Mouse (Mus musculus) layer of hippocampus, postnatal 36 days (tissue): ENCODE measurements around the gene Igfbp1. TPM values are rescaled to one million over a fixed set of nuclear protein-coding genes. Genes with fewer than 3 reads are reported as not detected.

Source experiments
- DNase-seq, 2 experiments: peaks; one replicate each; pipeline ENCODE4 v3.0.0; 2022
- total RNA-seq, 2 experiments: library from RNA; stranded (reverse); gene quantifications; 2 replicates each; pipeline ENCODE4 v1.2.3; 2021

Igfbp1 gene
- total RNA-seq, 2 experiments from 2014 or later, result 0.22 TPM; not detected in 1

DNA sequence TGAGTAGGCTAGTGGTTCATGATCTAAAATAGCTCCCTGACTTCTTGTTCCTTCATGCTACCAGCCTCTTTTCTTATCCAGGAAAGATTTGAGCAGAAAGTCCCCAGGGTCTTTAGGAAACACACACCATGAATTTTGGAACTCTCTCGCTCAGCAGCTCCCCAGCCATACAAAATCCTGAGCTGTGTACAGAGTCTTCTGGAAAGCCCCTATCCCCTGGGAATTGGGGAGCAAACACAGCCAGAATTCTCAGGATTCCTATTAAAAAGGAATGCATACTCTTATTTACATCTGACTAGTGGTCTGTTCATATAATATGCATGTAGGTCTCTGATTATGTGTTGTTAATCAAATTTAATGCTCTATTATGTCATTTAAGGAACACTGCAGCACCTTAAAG lies 36.9 kb downstream of the Igfbp1 start:
- no peak for DNase-seq

DNA sequence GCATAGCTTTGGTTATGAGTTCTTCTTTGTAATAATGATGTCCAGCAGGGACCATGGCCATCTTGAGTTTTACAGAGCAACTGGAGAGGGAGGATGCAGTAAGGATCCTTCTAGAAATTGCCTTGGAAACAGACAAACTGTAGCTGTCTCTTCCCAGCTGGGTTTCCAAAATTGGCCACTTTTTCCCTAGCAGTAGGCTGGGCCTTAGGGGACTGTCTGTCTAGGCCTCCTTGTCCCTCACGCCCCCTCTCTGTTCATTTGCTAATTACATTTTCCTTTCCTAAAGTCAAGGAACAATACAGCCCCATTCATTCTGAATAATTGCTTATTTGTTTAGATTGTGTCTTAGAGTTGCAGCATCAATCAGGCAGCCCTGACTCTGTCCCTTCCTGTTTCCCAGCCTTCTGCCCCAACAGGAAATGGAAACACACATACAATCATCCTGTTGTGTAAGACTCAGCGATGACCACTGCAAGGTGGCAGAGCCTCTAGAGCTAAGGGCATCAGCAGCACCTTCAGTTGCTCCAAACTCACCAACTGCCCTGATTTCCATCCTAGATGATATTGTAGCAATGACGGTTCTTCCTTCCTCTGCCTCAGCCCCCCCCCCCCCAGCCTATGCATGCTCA lies 37.5 kb downstream of the Igfbp1 start:
- DNase-seq, result no peak

DNA sequence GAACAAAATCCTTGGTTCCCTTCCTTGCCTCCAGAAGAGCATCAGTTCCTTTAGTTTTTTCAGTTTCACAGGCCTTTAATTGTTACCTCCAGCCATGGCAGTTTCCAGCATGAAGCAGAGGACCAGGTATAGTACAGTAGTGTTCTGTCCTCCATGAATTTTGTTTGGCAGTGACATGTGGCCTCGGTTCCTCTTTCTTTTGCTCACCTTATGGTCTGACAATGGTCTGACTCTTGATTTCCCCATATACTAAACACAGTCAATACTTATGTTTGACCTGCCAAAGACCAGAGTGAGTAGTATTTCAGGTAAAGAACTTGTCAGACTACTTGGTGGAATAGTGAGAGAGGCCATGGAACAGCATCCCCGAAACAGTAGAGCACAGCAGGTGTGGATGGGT lies 39.2 kb downstream of the Igfbp1 start:
- DNase-seq, result no peak

DNA sequence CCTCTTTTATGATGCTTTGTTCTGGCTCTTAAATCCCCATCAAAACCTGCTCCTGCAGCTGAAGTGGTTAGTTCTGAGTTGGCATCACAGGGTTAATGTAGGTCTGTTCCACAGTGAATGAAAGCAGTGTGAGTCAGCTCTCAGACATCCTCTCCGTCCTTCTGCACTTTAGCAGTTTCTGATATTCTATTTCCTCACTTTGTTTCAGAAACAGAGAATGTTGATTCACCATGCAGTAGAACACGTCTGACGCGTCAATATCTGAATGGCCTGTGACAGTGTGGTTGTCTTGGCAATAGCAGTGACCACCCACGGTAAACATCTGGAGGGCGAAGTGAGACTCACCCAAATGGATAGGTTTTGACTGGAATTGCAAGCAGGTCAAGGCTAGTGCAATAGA lies 40.1 kb downstream of the Igfbp1 start:
- DNase-seq, result no peak

DNA sequence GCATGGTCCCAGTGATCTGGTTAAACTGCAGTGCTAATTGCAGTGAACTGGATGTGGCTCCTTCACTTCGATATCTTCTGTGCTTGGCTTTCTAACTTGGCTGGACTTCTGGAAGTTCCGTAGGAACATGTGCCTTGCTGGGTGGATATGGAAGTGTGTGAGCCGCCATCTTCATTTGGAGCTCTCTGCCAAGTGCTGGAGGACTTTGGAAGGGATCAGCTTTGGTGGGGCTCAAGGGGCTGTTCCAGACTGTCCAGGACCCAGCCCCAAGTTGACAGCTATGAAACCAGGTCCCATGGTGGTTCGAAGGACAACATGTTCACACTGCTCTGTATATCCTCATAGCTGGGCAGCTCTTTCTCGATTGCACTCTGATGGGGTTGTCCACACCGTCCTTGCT lies 41.0 kb downstream of the Igfbp1 start:
- no peak for DNase-seq

DNA sequence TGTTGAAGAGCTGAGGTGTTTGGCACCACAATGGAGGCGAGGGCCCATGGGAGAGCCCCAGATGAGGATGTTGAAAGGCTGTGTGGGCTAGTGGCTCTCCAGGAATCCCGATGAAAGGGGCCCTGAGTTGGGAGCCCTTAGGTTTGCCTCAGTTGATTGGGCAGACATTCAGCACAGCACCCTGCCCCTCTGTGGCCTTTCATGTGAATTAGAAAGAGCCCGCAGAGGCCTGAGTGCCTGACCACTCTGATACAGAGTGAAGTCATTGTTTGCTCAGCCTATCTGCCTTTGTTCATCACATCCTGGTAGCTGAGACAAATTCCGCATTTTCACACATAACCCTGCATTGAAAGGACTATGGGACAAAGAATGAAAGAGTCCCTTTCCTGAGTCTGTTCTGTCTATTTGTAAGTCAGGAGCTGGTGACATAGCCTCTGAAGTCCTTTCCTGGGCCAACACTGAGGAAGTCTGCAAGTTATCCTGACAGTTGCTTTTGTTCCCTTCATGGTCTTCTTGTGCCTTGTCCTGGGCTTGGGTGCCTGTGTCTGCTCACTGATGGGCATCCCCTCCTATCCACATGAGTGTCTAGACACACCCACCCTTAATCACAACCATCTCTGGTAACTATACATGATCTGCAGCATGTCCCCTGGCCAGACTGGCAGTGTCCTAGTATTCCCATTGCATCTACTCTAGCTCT lies 41.6 kb downstream of the Igfbp1 start:
- DNase-seq, result no peak

DNA sequence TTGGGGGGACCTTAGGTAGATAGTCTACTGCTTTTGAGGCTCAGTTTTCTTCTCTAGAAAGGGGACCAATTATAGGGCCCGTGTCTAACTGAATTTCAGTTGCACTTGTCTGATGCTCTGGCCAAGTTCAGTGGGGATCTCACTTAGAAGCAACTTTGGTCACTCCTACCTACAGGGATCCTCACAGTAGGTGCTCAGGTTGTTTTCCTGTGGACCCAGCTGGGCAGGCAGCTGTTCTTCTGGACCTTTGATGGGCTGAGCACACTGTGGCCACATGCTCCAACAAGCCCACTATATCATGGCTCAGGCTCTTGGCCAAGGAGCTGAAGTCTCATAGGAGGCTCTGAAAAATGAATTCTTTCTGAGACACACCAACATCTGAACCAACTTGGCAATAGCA lies 47.2 kb downstream of the Igfbp1 start:
- DNase-seq, result no peak

DNA sequence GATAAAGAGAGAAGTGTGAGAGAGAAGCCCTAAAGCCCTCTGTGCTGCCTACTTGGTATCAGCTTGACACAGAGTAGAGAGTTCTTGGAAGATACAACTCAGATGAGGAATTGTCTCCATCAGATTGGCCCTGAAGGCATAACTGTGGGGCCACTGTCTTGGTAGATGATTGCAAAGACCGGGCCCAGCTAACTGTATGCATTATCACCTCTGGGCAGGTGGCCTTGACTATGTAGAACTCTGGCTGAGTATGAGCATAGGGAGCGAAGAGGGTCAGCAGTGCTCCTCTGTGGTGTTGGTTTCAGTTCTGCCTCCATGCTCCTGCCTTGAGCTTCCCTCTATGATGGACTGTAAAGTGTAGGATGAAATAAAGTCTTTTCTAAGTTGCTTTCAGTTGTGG lies 52.8 kb downstream of the Igfbp1 start:
- DNase-seq, result no peak

DNA sequence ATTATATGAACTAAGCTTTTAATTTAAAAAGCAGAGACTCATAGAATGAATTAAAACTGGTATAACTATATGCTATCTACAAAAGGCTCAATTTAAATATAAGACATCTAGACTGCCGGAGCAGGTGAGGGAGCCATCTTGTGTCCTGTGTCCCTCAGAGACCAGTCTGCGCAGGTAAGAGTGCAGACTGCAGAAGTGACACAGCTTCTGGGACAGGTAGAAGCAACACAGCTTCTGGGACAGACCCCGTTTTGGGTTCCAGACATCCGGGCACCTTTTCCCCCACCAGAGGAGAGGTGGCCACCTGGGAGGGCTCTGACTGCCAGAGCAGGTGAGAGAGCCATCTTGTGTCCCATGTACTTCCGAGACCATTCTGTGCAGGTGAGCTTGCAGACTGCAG lies 53.3 kb downstream of the Igfbp1 start:
- DNase-seq, result no peak

Other genes with a start within 250 kb of the Igfbp1 start
- 100 to 1,000 TPM; 345 to 379 TPM for gene Adcy1, start 134.3 kb upstream of the Igfbp1 start, total RNA-seq
- not detected for gene Gm11985, start 9.2 kb upstream of the Igfbp1 start, total RNA-seq
- 10 to 100 TPM; 11.9 to 15.4 TPM for gene Igfbp3, start 16.1 kb downstream of the Igfbp1 start, total RNA-seq